Mouse (Mus musculus): Measurements from ENCODE around the gene Sowaha.
A peak's percentile ranks its signal among the peaks of the same experiment; 100 is the strongest.

Sowaha gene

DNA sequence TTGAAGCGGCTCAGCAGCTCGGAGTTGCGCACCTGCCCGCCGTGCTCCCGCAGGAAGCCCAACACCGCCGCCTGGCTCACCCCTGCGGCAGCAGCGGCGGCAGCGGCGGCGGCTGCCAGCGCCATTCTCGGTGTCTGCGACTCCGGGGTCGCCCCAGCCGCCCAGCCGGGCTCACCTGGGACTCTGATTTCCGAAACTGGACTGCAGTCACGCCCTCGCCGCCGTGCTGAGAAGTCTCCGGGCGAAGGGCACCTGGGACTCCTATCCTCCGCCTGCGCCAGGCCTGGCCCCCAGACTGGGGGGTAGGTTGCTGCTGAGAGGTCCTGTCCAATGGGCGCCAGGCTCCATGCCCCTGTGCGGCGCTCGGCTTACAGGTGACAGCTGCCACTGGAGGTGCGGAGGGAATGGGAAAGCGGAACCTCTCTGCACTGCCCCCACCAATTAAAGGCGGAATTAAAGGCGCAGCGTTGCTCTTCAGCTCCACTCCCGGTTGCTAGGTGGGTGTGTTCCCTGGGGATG is at the start of gene Sowaha, which contains the start of gene Gm9945:
Gene Sowaha, minus strand, starts transcription at position 492 of the 519 bp plus-strand sequence.
Gene Gm9945, plus strand, starts transcription at position 384 of the 519 bp plus-strand sequence.
- no peak for DNase-seq (ENCODE audit: low read depth in 1 of 2, low spot score in 2 of 2)

DNA sequence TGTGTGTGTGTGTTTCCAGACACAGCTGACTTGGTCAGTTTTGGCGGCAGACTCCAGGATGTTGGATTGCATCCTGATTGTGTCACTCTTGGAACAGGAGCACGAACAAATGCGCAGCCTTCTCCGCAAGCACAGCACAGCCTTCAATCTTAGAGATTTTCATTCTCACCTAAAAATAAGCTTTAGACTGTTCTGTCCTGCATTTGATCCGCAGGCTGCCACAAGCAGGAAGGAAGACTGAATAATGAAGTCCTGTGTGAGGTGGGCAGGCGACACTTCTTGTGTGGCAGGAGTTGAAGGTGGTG is 49.1 kb upstream of the Sowaha start:
- no peak for DNase-seq (ENCODE audit: low read depth in 1 of 2, low spot score in 2 of 2)

DNA sequence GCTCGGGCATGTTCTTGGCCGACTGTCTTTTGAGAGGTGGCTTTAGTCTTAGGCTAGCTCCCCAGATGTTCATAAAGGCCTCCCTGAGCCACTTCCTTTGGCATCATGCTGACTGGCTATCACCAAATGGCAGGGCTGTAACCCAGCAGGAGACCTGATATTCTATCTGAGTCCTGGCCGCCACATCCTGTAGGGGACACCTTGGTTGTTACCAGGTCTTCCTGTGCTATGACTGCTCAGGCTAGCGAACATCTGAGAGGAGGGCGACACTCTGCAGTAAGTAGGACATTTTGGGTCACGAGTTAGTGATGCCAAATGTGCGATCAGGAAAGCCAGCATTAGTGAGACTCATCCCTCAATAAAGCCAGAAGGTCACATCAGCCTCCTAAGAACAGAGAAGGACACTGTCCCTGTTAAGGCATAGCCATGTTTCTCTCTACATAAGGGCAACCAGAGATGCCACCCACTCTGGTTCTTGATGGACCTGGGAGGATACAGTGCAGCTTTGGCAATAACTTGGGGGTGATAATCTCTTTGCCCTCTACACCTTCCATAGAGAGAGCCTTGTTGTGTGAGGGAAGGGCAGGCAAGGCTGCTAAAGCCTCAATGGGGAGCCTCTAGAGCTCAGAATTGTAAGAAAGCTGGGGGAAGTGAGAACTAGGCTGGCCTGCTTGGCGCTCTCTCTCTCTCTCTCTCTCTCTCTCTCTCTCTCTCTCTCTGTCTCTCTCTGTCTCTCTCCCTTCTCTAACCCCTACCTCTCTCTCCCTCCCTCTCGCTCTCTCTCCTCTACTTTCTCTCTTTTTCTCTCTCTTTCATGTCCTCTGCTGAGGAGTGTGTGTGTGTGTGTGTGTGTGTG is 48.6 kb upstream of the Sowaha start:
- DNase-seq (ENCODE audit: low read depth in 1 of 2, low spot score in 2 of 2) = no peak

DNA sequence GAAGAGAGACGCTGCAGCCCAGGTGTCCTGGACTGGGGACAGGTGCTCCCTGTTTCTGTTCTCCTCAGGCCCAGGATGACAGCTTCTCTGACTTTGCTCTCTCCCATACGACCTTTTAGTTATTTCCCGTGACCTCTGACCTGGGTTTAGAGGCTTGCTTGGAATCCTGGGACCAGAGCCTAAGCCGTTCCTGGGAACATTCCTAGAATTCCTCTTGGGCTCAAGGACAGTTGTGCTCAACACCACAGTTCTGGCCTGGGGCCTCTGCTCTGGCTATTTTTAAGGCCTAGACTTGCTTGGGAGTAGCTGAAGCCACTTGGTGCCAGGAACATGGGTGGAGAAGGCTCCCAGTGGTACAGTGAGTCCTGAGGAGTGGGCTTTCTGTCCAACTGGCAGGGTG is 45.4 kb upstream of the Sowaha start:
- DNase-seq (ENCODE audit: low read depth in 1 of 2, low spot score in 2 of 2) = no peak

DNA sequence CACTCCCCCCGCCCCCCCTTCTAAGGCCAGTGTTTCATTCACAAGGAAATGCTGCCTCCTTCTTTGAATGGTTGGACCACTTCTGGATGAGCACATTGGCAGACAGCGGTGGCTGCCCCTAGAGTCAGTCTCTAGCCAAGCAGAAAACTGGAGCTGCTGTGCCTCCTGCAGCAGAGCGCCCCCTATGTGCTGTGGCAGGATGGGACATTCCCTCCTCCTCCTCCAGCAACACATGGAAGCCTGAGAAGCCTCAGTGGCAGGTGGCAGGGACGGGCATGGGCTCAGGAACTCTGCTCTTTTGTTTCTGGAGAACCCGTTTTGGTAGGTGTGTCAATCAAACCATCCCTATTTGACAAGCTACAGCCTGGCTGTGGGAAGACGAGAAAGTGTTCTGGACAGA is 44.8 kb upstream of the Sowaha start:
- DNase-seq (ENCODE audit: low read depth in 1 of 2, low spot score in 2 of 2) = no peak

- no peak for DNase-seq (ENCODE audit: low read depth in 1 of 2, low spot score in 2 of 2)
These were observed 43.7 kb upstream of the Sowaha start for GRCm38 (mm10) chr11:53523545-53524405.

GRCm38 (mm10) chr11:53522930-53523329 is 42.9 kb upstream of the Sowaha start:
- no peak for DNase-seq (ENCODE audit: low read depth in 1 of 2, low spot score in 2 of 2)

- no peak for DNase-seq (ENCODE audit: low read depth in 1 of 2, low spot score in 2 of 2)
These were observed 42.3 kb upstream of the Sowaha start for GRCm38 (mm10) chr11:53522362-53522761.

DNA sequence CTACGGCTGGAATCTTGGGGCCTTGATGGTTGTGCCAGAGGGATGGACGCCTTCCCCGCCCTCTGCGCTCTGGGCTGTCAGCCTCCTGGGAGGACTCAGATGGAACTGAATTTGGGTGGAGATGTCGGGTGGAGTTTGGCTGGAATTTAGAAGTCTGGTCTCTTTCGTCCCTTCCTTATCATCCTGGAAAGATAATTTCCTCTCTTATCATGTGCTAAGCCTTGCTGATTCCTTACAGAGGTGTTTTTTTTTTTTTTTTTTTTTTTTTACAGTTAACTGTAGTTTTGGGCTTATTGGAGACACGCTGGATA is 41.7 kb upstream of the Sowaha start:
- DNase-seq (ENCODE audit: low read depth in 1 of 2, low spot score in 2 of 2) = no peak

DNA sequence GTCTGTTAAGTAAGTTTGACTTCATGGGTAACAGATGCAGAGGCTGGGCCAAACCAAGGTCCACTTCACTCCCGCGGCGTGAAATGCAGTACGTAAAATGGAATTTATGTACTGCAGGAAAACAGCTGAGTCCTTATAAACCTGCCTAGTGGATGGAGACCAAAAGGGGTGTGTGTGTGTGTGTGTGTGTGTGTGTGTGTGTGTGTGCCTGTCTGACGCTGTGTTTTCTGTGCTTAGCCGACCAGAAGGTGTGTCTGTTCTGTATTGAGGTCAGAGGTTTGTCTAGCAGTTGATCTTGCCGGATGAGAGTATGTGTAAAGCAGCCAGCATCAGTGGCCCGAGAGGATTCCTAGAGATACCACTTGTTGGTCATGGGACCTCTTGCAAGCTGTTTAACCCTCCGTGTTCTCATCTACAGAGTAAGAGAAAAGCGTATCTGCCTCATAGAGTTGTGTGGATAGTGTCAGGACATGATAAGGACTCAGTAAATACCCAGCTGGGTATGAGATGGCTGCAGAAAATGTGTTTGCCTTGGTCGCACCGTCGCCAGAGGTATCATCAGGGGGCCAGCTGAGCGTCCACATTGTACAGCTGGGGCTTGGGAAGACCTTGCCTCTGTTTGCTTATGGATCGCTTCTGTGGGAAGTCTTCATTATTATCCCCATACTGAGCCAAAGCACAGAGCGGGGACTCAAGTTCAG is 41.2 kb upstream of the Sowaha start:
- DNase-seq (ENCODE audit: low read depth in 1 of 2, low spot score in 2 of 2) = no peak

DNA sequence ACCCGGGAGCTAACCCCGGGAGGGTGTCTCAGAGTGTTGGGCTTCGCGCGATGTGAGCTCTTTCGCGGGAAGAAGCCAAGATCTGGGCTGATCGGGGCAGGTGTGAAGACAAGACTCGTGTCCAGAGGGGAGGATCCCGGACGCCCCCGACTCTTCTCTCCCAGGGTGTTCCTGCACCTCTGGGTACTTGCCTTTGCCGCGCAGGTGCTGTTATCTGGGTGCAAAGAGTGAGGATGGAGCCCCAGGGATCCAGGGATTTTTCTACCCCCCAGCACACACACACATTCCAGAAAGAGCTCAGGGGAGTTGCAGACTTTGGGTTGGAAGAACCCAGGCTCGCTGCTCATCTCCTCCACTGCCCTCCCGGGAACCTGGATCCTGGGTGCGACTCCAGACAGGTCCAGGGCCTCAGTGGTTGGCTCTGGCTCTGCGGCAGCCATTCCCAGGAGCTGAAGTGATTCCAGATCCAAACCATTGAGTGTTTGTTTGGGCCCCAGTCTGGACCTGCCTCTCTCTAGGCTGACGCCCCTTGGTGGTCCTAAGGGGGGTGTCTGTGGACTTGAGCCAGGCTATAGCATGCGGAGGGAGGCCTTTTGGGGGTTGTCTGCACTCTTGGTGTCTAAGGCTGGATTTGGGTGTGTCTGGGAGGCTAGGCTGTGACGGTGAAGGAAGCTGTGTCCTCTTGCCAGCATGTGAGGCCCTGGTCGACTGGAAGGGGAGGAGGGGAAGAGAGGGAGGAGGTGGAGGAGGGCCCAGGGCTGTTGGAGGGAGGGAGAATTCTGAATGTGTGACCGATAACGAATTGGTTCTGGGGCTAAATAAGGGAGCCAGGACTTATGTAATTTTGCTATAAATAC is 40.3 kb upstream of the Sowaha start:
- no peak for DNase-seq (ENCODE audit: low read depth in 1 of 2, low spot score in 2 of 2)

DNA sequence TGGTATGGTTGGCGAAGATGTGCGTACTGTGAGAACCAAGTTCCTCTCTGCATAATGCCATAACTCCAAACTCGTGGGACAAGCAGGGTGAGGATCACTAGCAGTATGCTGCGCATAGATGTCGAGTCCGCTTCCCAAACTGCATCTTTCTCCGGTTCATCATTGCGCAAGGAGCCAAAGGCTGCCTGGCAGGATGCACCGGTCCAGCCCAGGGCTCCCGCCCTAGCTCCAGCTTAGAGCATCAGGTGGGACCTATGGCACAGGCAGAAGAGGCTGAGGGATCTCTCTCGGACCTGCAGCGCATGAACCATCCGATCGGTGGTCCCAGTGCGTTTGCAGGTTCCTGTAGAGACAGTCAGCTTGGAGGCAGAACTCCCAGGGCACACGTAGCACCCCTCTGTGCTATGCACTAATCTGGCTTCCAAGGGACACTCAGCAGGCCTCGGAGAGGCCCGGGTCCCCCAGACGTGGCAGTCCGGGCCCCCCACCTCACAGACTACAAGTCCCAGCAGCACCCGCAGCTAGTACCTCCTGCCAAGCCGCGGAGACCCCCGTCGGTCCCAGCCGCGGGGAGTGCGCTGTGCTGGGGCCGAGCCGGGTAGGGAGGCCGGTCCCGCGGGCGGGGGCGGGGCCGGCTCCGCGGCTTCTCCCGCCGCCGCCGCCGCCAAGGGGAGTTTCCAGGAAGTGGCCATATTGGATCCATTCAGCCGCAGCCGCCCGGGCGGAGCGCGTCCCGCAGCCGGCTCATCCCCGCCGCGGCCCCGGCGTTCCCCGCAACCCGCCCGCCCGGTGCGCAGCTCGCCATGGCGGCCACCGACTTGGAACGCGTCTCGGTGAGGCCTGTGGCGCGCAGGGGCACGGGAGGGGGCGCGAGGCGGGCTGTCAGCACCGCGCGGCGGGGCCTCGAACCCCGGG is 39.4 kb upstream of the Sowaha start, which contains the start of gene Sept8:
Gene Sept8, plus strand, starts transcription at position 51 of the 915 bp plus-strand sequence.
- DNase-seq (ENCODE audit: low read depth in 1 of 2, low spot score in 2 of 2) = peak in 1 of 2 experiments; percentile 5

GRCm38 (mm10) chr11:53518759-53519158 is 38.7 kb upstream of the Sowaha start:
- DNase-seq (ENCODE audit: low read depth in 1 of 2, low spot score in 2 of 2) = no peak

DNA sequence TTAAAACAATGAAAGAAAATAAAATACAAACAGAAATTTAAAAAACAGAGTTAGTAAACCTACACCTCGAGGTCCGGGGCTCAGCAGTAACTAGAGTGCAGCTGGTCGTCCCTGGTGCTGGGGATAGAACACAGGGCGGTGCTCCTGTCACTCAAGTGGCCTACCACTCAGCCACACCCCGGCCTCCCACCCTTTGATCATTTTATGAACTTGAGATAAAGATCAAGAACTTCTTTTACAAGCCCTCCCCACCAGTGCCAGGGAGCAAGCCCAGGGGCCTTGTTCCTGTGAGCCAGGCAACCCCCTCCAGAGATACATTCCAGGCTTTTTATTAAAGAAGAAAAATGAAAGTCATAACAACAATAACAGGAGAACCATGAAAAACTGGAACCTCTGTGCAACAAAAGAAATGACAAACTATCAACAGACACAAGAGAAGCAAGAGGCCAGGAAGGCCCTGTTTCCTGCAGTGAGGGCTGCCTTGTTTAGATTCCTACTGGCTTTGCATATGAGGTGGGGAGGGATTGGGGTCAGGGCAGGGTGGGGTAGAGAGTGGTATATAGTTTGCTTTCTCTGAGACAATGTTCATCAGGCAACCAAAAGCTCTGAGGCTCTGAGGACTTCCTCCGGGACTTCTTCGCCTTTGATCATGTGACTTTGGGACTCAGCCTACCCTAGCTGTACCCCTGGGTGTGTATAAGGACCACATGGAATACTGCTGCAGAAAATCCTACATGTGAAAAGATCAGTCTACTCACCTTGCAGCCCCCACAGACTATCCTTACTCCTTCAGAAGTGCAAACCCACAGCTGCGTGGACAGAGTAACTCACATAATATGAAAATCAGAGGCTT is 36.9 kb upstream of the Sowaha start:
- no peak for DNase-seq (ENCODE audit: low read depth in 1 of 2, low spot score in 2 of 2)

DNA sequence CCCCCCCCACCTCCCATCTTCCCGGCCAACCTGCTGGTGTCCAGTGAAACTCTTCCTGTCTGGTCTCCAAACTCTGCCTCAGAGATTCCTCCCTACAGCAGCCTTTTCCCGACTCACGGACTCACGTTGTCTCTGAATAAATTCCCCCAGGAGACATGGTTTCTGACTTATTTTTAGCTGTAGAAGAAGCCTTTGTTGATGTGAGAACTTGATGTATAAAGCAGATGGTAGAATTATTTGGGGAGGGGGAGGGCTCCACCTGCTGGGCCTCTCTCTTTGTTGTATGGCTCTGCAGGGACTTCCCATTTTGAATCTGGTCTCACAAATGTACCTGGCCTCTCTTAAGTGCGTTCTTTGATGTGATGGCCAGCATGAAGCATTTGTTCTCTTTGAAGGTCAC is 30.3 kb upstream of the Sowaha start:
- no peak for DNase-seq (ENCODE audit: low read depth in 1 of 2, low spot score in 2 of 2)

GRCm38 (mm10) chr11:53508591-53508990 is 28.5 kb upstream of the Sowaha start:
- no peak for DNase-seq (ENCODE audit: low read depth in 1 of 2, low spot score in 2 of 2)

GRCm38 (mm10) chr11:53508152-53508551 is 28.1 kb upstream of the Sowaha start:
- DNase-seq (ENCODE audit: low read depth in 1 of 2, low spot score in 2 of 2) = no peak

- no peak for DNase-seq (ENCODE audit: low read depth in 1 of 2, low spot score in 2 of 2)
These were observed 27.2 kb upstream of the Sowaha start for GRCm38 (mm10) chr11:53507098-53507805.
